Mouse (Mus musculus): Measurements from ENCODE around the gene Guca1a.

- no peak for TF ChIP-seq CTCF (conservative IDR thresholded peaks at IDR 0.05; ENCODE audit: low read length)
- TF ChIP-seq POU5F1 (IDR thresholded peaks at IDR 0.05; ENCODE audit: borderline replicate concordance, low read length): no peak
- TF ChIP-seq NANOG (IDR thresholded peaks at IDR 0.05; ENCODE audit: borderline replicate concordance, low read length): no peak
Measured at GRCm38 (mm10) chr17:47361343-47361742, 39.0 kb downstream of the Guca1a start.
